Mouse (Mus musculus) kidney, adult 18-20 months (tissue): ENCODE data around the gene Fbxo34.
"Not testable (repeated sequence)": the region's sequence is repeated elsewhere in the genome, so short reads cannot be mapped to it uniquely, and the experiment has no call there.

Source experiments
- DNase-seq: peaks from one replicate; pipeline ENCODE4 v3.0.0; 2021

The Fbxo34 gene

GRCm38 (mm10) chr14:47521609-47522008 is 71.4 kb downstream of the Fbxo34 start:
- no peak for DNase-seq

GRCm38 (mm10) chr14:47522301-47522700 is 72.1 kb downstream of the Fbxo34 start:
- DNase-seq = no peak

- no peak for DNase-seq
Observed at GRCm38 (mm10) chr14:47525374-47525773, 75.2 kb downstream of the Fbxo34 start.

- no peak for DNase-seq
Observed at GRCm38 (mm10) chr14:47525861-47526260, 75.6 kb downstream of the Fbxo34 start.

- no peak for DNase-seq
Observed at GRCm38 (mm10) chr14:47527833-47528232, 77.6 kb downstream of the Fbxo34 start.

GRCm38 (mm10) chr14:47528293-47528692 is 78.1 kb downstream of the Fbxo34 start:
- no peak for DNase-seq

GRCm38 (mm10) chr14:47529019-47529418 is 78.8 kb downstream of the Fbxo34 start:
- DNase-seq = peak; percentile 56

- not testable (repeated sequence) for DNase-seq
Observed at GRCm38 (mm10) chr14:47529592-47529991, 79.4 kb downstream of the Fbxo34 start.

- no peak for DNase-seq
Observed at GRCm38 (mm10) chr14:47532496-47532895, 82.3 kb downstream of the Fbxo34 start.

GRCm38 (mm10) chr14:47533365-47534175 is 83.3 kb downstream of the Fbxo34 start:
- peak; percentile 76 for DNase-seq

- DNase-seq = no peak
Observed at GRCm38 (mm10) chr14:47534176-47534525, 83.9 kb downstream of the Fbxo34 start.

- DNase-seq = peak; percentile 35
Observed at GRCm38 (mm10) chr14:47535096-47535495, 84.9 kb downstream of the Fbxo34 start.

- no peak for DNase-seq
Observed at GRCm38 (mm10) chr14:47541325-47541948, 91.2 kb downstream of the Fbxo34 start.

GRCm38 (mm10) chr14:47542283-47542682 is 92.1 kb downstream of the Fbxo34 start:
- DNase-seq = no peak

- no peak for DNase-seq
Observed at GRCm38 (mm10) chr14:47544286-47544685, 94.1 kb downstream of the Fbxo34 start.

- no peak for DNase-seq
Observed at GRCm38 (mm10) chr14:47544877-47545276, 94.7 kb downstream of the Fbxo34 start.

GRCm38 (mm10) chr14:47551668-47552067 is 101.4 kb downstream of the Fbxo34 start:
- DNase-seq = no peak

GRCm38 (mm10) chr14:47553380-47553779 is 103.2 kb downstream of the Fbxo34 start:
- no peak for DNase-seq

GRCm38 (mm10) chr14:47554236-47554635 is 104.0 kb downstream of the Fbxo34 start:
- DNase-seq = no peak

- DNase-seq = no peak
Observed at GRCm38 (mm10) chr14:47555225-47555624, 105.0 kb downstream of the Fbxo34 start.

GRCm38 (mm10) chr14:47560714-47561113 is 110.5 kb downstream of the Fbxo34 start:
- no peak for DNase-seq

GRCm38 (mm10) chr14:47562530-47562929 is 112.3 kb downstream of the Fbxo34 start:
- DNase-seq = no peak

- peak; percentile 36 for DNase-seq
Observed at GRCm38 (mm10) chr14:47563106-47563505, 112.9 kb downstream of the Fbxo34 start.

- DNase-seq = peak; percentile 98
Observed at GRCm38 (mm10) chr14:47567962-47568652, 117.9 kb downstream of the Fbxo34 start.
